Mouse (Mus musculus): Measurements from ENCODE around the gene Gm20431. TPM values are rescaled to one million over a fixed set of nuclear protein-coding genes. Genes with fewer than 3 reads are reported as not detected.
A peak's percentile ranks its signal among the peaks of the same experiment; 100 is the strongest.

Gene Gm20431
- polyA plus RNA-seq, 1 experiment from 2014 or later, result 12.3 TPM

- H3K27ac ChIP-seq (ENCODE audit: low read depth), result peak overlapping the region; percentile 63
- H3K4me2 ChIP-seq, result peak overlapping the region; percentile 97
- H3K9ac ChIP-seq, result peak overlapping the region; percentile 86
- TF ChIP-seq CTCF (IDR thresholded peaks at IDR 0.05; ENCODE audit: low read depth), result no peak
- 0 out of 2 replicates have a peak, but pooled peaks cover 4% of the 10 kb centered on the region for H3K27me3 ChIP-seq (ENCODE audit: insufficient read depth, low read length)
- H3K36me3 ChIP-seq (ENCODE audit: insufficient read depth), result peaks cover 10% of the 10 kb centered on the region; the same call in 1 of the 2 replicates
- DNase-seq (peak; percentile 51), ATAC-seq (ENCODE audit: insufficient read depth) (no peak)
- peak overlapping the region; percentile 90 for H3K4me3 ChIP-seq (ENCODE audit: low read depth, low read length)
- peaks cover 12% of the 10 kb centered on the region for H3K4me1 ChIP-seq (ENCODE audit: insufficient read depth)
- H3K9me3 ChIP-seq (ENCODE audit: low read depth, low read length), result no peaks in the 10 kb centered on the region
- 20% methylated on average over 13 of the region's 13 CpGs for WGBS
Observed at GRCm38 (mm10) chr2:167659847-167660610, 1.3 kb downstream of the Gm20431 start.

- Histone ChIP-seq H3K9ac (peak overlapping the region; percentile 86; the same call in 1 of the 2 replicates), H3K4me1 (ENCODE audit: insufficient read depth) (peaks cover 12% of the 10 kb centered on the region), H3K36me3 (ENCODE audit: insufficient read depth) (peaks cover 14% of the 10 kb centered on the region; the same call in 1 of the 2 replicates), H3K9me3 (ENCODE audit: low read depth, low read length) (no peaks in the 10 kb centered on the region), H3K27me3 (ENCODE audit: insufficient read depth, low read length) (0 out of 2 replicates have a peak, but pooled peaks cover 4% of the 10 kb centered on the region), H3K4me3 (ENCODE audit: low read depth, low read length) (peak overlapping the region; percentile 90), H3K4me2 (peak overlapping the region; percentile 97), H3K27ac (ENCODE audit: low read depth) (peak overlapping the region; percentile 63)
- DNase-seq (peak; percentile 47), ATAC-seq (ENCODE audit: insufficient read depth) (no peak)
- no peak for TF ChIP-seq CTCF (IDR thresholded peaks at IDR 0.05; ENCODE audit: low read depth)
- 51% methylated on average over 10 of the region's 10 CpGs for WGBS
Observed at GRCm38 (mm10) chr2:167659177-167659846, 2.0 kb downstream of the Gm20431 start.

- no peak overlapping the region; the same call in 1 of the 2 replicates for H3K9ac ChIP-seq
- ATAC-seq (ENCODE audit: insufficient read depth), result no peak
- no peak for DNase-seq
- H3K27ac ChIP-seq (ENCODE audit: low read depth), result no peak overlapping the region
- WGBS, result 58% methylated on average over 11 of the region's 11 CpGs
- peaks cover 20% of the 10 kb centered on the region; the same call in 1 of the 2 replicates for H3K36me3 ChIP-seq (ENCODE audit: insufficient read depth)
- no peak for TF ChIP-seq CTCF (IDR thresholded peaks at IDR 0.05; ENCODE audit: low read depth)
- H3K9me3 ChIP-seq (ENCODE audit: low read depth, low read length), result no peaks in the 10 kb centered on the region
- H3K4me3 ChIP-seq (ENCODE audit: low read depth, low read length), result no peak overlapping the region
- peaks cover 12% of the 10 kb centered on the region for H3K4me1 ChIP-seq (ENCODE audit: insufficient read depth)
- H3K4me2 ChIP-seq, result peak overlapping the region; percentile 97
- H3K27me3 ChIP-seq (ENCODE audit: insufficient read depth, low read length), result 0 out of 2 replicates have a peak, but pooled peaks cover 4% of the 10 kb centered on the region
Observed at GRCm38 (mm10) chr2:167658712-167659111, 2.6 kb downstream of the Gm20431 start.

GRCm38 (mm10) chr2:167657973-167658372 lies 3.3 kb downstream of the Gm20431 start:
- H3K9me3 ChIP-seq (ENCODE audit: low read depth, low read length), result no peaks in the 10 kb centered on the region
- TF ChIP-seq CTCF (IDR thresholded peaks at IDR 0.05; ENCODE audit: low read depth), result no peak
- peaks cover 25% of the 10 kb centered on the region; the same call in 1 of the 2 replicates for H3K36me3 ChIP-seq (ENCODE audit: insufficient read depth)
- no peak overlapping the region for H3K9ac ChIP-seq
- no peak overlapping the region for H3K27ac ChIP-seq (ENCODE audit: low read depth)
- no peak overlapping the region for H3K4me3 ChIP-seq (ENCODE audit: low read depth, low read length)
- no peak for DNase-seq
- no peak overlapping the region; the same call in 1 of the 2 replicates for H3K4me2 ChIP-seq
- H3K27me3 ChIP-seq (ENCODE audit: insufficient read depth, low read length), result 0 out of 2 replicates have a peak, but pooled peaks cover 4% of the 10 kb centered on the region
- peaks cover 12% of the 10 kb centered on the region for H3K4me1 ChIP-seq (ENCODE audit: insufficient read depth)
- ATAC-seq (ENCODE audit: insufficient read depth), result no peak
- WGBS, result 84% methylated on average over 4 of the region's 4 CpGs

- H3K27ac ChIP-seq (ENCODE audit: low read depth), result peak overlapping the region; percentile 30; the same call in 1 of the 2 replicates
- no peak for DNase-seq
- H3K4me3 ChIP-seq (ENCODE audit: low read depth, low read length), result no peak overlapping the region
- peaks cover 37% of the 10 kb centered on the region; the same call in 1 of the 2 replicates for H3K36me3 ChIP-seq (ENCODE audit: insufficient read depth)
- H3K27me3 ChIP-seq (ENCODE audit: insufficient read depth, low read length), result no peaks in the 10 kb centered on the region
- no peak for ATAC-seq (ENCODE audit: insufficient read depth)
- 84% methylated on average over 16 of the region's 16 CpGs for WGBS
- H3K4me2 ChIP-seq, result no peak overlapping the region
- H3K9ac ChIP-seq, result no peak overlapping the region
- no peak for TF ChIP-seq CTCF (IDR thresholded peaks at IDR 0.05; ENCODE audit: low read depth)
- no peaks in the 10 kb centered on the region for H3K9me3 ChIP-seq (ENCODE audit: low read depth, low read length)
- peaks cover 12% of the 10 kb centered on the region for H3K4me1 ChIP-seq (ENCODE audit: insufficient read depth)
Observed at GRCm38 (mm10) chr2:167656629-167657478, 4.4 kb downstream of the Gm20431 start.

- H3K27ac ChIP-seq (ENCODE audit: low read depth), result no peak overlapping the region
- H3K27me3 ChIP-seq (ENCODE audit: insufficient read depth, low read length), result no peaks in the 10 kb centered on the region
- H3K4me3 ChIP-seq (ENCODE audit: low read depth, low read length), result no peak overlapping the region
- H3K9ac ChIP-seq, result no peak overlapping the region
- H3K4me2 ChIP-seq, result no peak overlapping the region
- no peaks in the 10 kb centered on the region for H3K9me3 ChIP-seq (ENCODE audit: low read depth, low read length)
- H3K4me1 ChIP-seq (ENCODE audit: insufficient read depth), result peaks cover 8% of the 10 kb centered on the region
- no peak for TF ChIP-seq CTCF (IDR thresholded peaks at IDR 0.05; ENCODE audit: low read depth)
- DNase-seq, result no peak
- peaks cover 49% of the 10 kb centered on the region; the same call in 1 of the 2 replicates for H3K36me3 ChIP-seq (ENCODE audit: insufficient read depth)
- 82% methylated on average over 10 of the region's 10 CpGs for WGBS
- no peak for ATAC-seq (ENCODE audit: insufficient read depth)
Observed at GRCm38 (mm10) chr2:167654911-167655600, 6.2 kb downstream of the Gm20431 start.

Measured in lung, embryonic 14.5 days (tissue).